Mouse (Mus musculus): ENCODE results near the gene St3gal6.

- TF ChIP-seq ZC3H11A (IDR thresholded peaks at IDR 0.05; ENCODE audit: borderline replicate concordance, low read depth, low read length) (no peak), MAFK (IDR thresholded peaks at IDR 0.05; ENCODE audit: insufficient read depth, low read depth, low read length) (no peak), ZNF384 (IDR thresholded peaks at IDR 0.05; ENCODE audit: low read depth, low read length) (no peak), CHD2 (IDR thresholded peaks at IDR 0.05; ENCODE audit: low read depth, low read length) (no peak), HCFC1 (IDR thresholded peaks at IDR 0.05; ENCODE audit: borderline replicate concordance, insufficient read depth, low read length) (no peak)
These were observed 24.9 kb downstream of the St3gal6 start for GRCm38 (mm10) chr16:58499172-58499584.
